9 mouse cellular contexts compared by ENCODE assay signal in genomic region chr13:111798044-111798443, GRCm38 (mm10). TPM values are rescaled to one million over a fixed set of nuclear protein-coding genes. Genes with fewer than 3 reads are reported as not detected.
DNase-seq lines count a peak whose midpoint lies in the region; ATAC-seq and TF ChIP-seq lines count a peak whose summit lies in the region.
"Had no signal": no experiment of that assay in that cellular context is flagged by ENCODE, and none has a peak within 500 bp of the region (broad histone marks: within the 10 kb centered on the region; RNA-seq: fewer than 3 reads in every experiment).

No protein-coding gene starts in this region.

- dilution Hi-C loops in CH12.LX (cut with MboI; ENCODE audit: extremely low pct_ligation_motif_present, extremely low pct_unique_long_range_greater_than_20kb, low sequenced_read_pairs): loop anchor here (25.0 kb wide), 1 partner anchor 439 kb away; no protein-coding TSS in a partner anchor

- TF ChIP-seq POLR2A in CH12.LX (IDR thresholded peaks at IDR 0.05; ENCODE audit: low read depth, low read length): no peak

- TF ChIP-seq RAD21 in CH12.LX (IDR thresholded peaks at IDR 0.05; ENCODE audit: low read depth, low read length): no peak

- H3K9ac ChIP-seq in forebrain, embryonic 13.5 days: no peak overlapping the region
- H3K9ac ChIP-seq in forebrain, postnatal 0 days: no peak overlapping the region
- no peak overlapping the region for H3K9ac ChIP-seq in CH12.LX (ENCODE audit: insufficient read depth, low read depth)
- H3K9ac ChIP-seq in liver, embryonic 11.5 days (ENCODE audit: low read depth, low read length): no peak overlapping the region
- H3K9ac ChIP-seq: limb, embryonic 13.5 days had no signal

- H3K36me3 ChIP-seq in forebrain, embryonic 13.5 days (ENCODE audit: poor library complexity, severe bottlenecking): no peaks in the 10 kb centered on the region
- H3K36me3 ChIP-seq in forebrain, postnatal 0 days (ENCODE audit: insufficient read depth): no peaks in the 10 kb centered on the region
- peaks cover 0 to 52% of the 10 kb centered on the region in 2 experiments for H3K36me3 ChIP-seq in CH12.LX (replicated peaks in 1 of 2; ENCODE audit: control insufficient read depth in 1 of 2, insufficient read depth in 1 of 2, low read length in 1 of 2)
- H3K36me3 ChIP-seq in liver, embryonic 11.5 days (ENCODE audit: control insufficient read depth, insufficient read depth, low read length): no peaks in the 10 kb centered on the region
- H3K36me3 ChIP-seq: limb, embryonic 13.5 days had no signal

- H3K4me3 ChIP-seq in forebrain, embryonic 13.5 days: no peak overlapping the region
- no peak overlapping the region for H3K4me3 ChIP-seq in forebrain, postnatal 0 days (ENCODE audit: low read depth, low read length)
- no peak overlapping the region for H3K4me3 ChIP-seq in CH12.LX (replicated peaks in 1 of 3; ENCODE audit: low read depth in 2 of 3, low read length in 2 of 3, poor library complexity in 1 of 3)
- H3K4me3 ChIP-seq in liver, embryonic 11.5 days (ENCODE audit: low read depth, low read length): no peak overlapping the region
- H3K4me3 ChIP-seq: limb, embryonic 13.5 days had no signal

- H3K27ac ChIP-seq in forebrain, embryonic 13.5 days: no peak overlapping the region
- no peak overlapping the region for H3K27ac ChIP-seq in forebrain, postnatal 0 days (ENCODE audit: low read depth, low read length)
- H3K27ac ChIP-seq in CH12.LX (ENCODE audit: insufficient read depth, low read depth): peak overlapping the region; percentile 45
- peak overlapping the region; percentile 43; the same call in 1 of the 2 replicates for H3K27ac ChIP-seq in liver, embryonic 11.5 days (ENCODE audit: low read depth, low read length)
- H3K27ac ChIP-seq: limb, embryonic 13.5 days had no signal

- no peaks in the 10 kb centered on the region for H3K9me3 ChIP-seq in forebrain, embryonic 13.5 days (replicated peaks)
- H3K9me3 ChIP-seq in forebrain, postnatal 0 days (ENCODE audit: low read length): no peaks in the 10 kb centered on the region
- no peaks in the 10 kb centered on the region for H3K9me3 ChIP-seq in CH12.LX (replicated peaks; ENCODE audit: low read length)
- H3K9me3 ChIP-seq in liver, embryonic 11.5 days (ENCODE audit: control insufficient read depth, low read length): no peaks in the 10 kb centered on the region
- H3K9me3 ChIP-seq: limb, embryonic 13.5 days had no signal

- H3K4me2 ChIP-seq in forebrain, embryonic 13.5 days: no peak overlapping the region
- no peak overlapping the region for H3K4me2 ChIP-seq in forebrain, postnatal 0 days (ENCODE audit: low read depth)
- peak overlapping the region; percentile 70 for H3K4me2 ChIP-seq in CH12.LX (ENCODE audit: insufficient read depth, low read depth, poor library complexity, severe bottlenecking)
- no peak overlapping the region for H3K4me2 ChIP-seq in liver, embryonic 11.5 days

- TF ChIP-seq CTCF in forebrain, postnatal 0 days (IDR thresholded peaks at IDR 0.05; ENCODE audit: low read depth): no peak
- TF ChIP-seq CTCF in CH12.LX (conservative IDR thresholded peaks at IDR 0.05 in 1 of 2, IDR thresholded peaks at IDR 0.05 in 1 of 2; ENCODE audit: low read depth in 2 of 2, low read length in 2 of 2): no peak

- in situ Hi-C loops in CH12.LX (cut with MboI; ENCODE audit: low pct_ligation_motif_present, low pct_unique_long_range_greater_than_20kb, low sequenced_read_pairs): loop anchor here (25.0 kb wide), 1 partner anchor 739 kb away; no protein-coding TSS in a partner anchor

- TF ChIP-seq EP300 in CH12.LX (IDR thresholded peaks at IDR 0.05; ENCODE audit: low read length): no peak

- DNase-seq in forebrain, postnatal 0 days: no peak
- no peak for DNase-seq in CH12.LX (ENCODE audit: extremely low read depth)
- peak; percentile 57 to 69 for DNase-seq in gastrocnemius, postnatal 36 days
- DNase-seq in liver, embryonic 11.5 days (ENCODE audit: low spot score): no peak
- no peak for DNase-seq in right cerebral cortex, postnatal 25 days
- no peak for DNase-seq in urinary bladder, adult 18-20 months (ENCODE audit: low spot score in 2 of 2)
- DNase-seq in left cerebral cortex, postnatal 36 days (ENCODE audit: low spot score in 2 of 2): no peak

- 0 out of 2 replicates have a peak, but pooled peaks have one; percentile 3 for ATAC-seq in forebrain, embryonic 13.5 days
- no peak for ATAC-seq in forebrain, postnatal 0 days
- ATAC-seq in liver, embryonic 11.5 days (replicated peaks; ENCODE audit: low FRiP score): no peak

- peaks cover 88% of the 10 kb centered on the region for H3K79me2 ChIP-seq in CH12.LX (replicated peaks; ENCODE audit: control insufficient read depth, extremely low read depth, insufficient read depth, poor library complexity, severe bottlenecking)

- no peaks in the 10 kb centered on the region for H3K27me3 ChIP-seq in forebrain, embryonic 13.5 days
- no peaks in the 10 kb centered on the region; the same call in 1 of the 2 replicates for H3K27me3 ChIP-seq in forebrain, postnatal 0 days (ENCODE audit: insufficient read depth, low read length)
- H3K27me3 ChIP-seq in CH12.LX (replicated peaks): no peaks in the 10 kb centered on the region
- no peaks in the 10 kb centered on the region for H3K27me3 ChIP-seq in liver, embryonic 11.5 days (replicated peaks; ENCODE audit: control insufficient read depth, insufficient read depth, low read length)
- H3K27me3 ChIP-seq: limb, embryonic 13.5 days had no signal

- intact Hi-C loops in gastrocnemius, postnatal 36 days (cut with DNase I): no loop called here
- intact Hi-C loops in left cerebral cortex, postnatal 36 days (cut with DNase I): loop anchor here (10.0 kb wide), 1 partner anchor 707 kb away; no protein-coding TSS in a partner anchor

- WGBS in forebrain, embryonic 13.5 days: 71% methylated on average over 12 of the region's 12 CpGs
- 65% methylated on average over 12 of the region's 12 CpGs for WGBS in forebrain, postnatal 0 days
- 71% methylated on average over 12 of the region's 12 CpGs for WGBS in liver, embryonic 11.5 days

- H3K4me1 ChIP-seq in forebrain, embryonic 13.5 days: peaks cover 48% of the 10 kb centered on the region
- peaks cover 4% of the 10 kb centered on the region; the same call in 1 of the 2 replicates for H3K4me1 ChIP-seq in forebrain, postnatal 0 days (ENCODE audit: insufficient read depth)
- H3K4me1 ChIP-seq in CH12.LX (ENCODE audit: control insufficient read depth in 1 of 2, insufficient read depth in 2 of 2): peaks cover 53 to 94% of the 10 kb centered on the region in 2 experiments
- H3K4me1 ChIP-seq in liver, embryonic 11.5 days (replicated peaks; ENCODE audit: control insufficient read depth, insufficient read depth, low read length): peaks cover 49% of the 10 kb centered on the region

TF ChIP-seq in CH12.LX, 34 proteins besides CTCF, POLR2A, EP300 and RAD21:
- TF ChIP-seq ELF1 (IDR thresholded peaks at IDR 0.05; ENCODE audit: low read depth, low read length): no peak
- no peak for TF ChIP-seq HCFC1 (IDR thresholded peaks at IDR 0.05; ENCODE audit: low read depth, low read length)
- no peak for TF ChIP-seq JUND (conservative IDR thresholded peaks at IDR 0.05; ENCODE audit: low read depth, low read length)
- TF ChIP-seq MXI1 (IDR thresholded peaks at IDR 0.05; ENCODE audit: low read depth, low read length): 0 out of 2 replicates have a peak, but pooled peaks have one; percentile 25
- 0 out of 2 replicates have a peak, but pooled peaks have one; percentile 29 for TF ChIP-seq BHLHE40 (IDR thresholded peaks at IDR 0.05; ENCODE audit: low read depth, low read length)
- no peak for TF ChIP-seq ZC3H11A (IDR thresholded peaks at IDR 0.05; ENCODE audit: low read depth, low read length)

RNA-seq across cellular contexts. Expression of gene Map3k1, which starts 10.7 kb away (rescaled TPM):
- polyA plus RNA-seq in forebrain, embryonic 13.5 days (2015; fragmentation: Nextera tagmentation; extraction: Ambion mirVana): 11.1 and 11.8 TPM in 2 replicates
- total RNA-seq in forebrain, postnatal 0 days (2014; rRNA removed): 14.3 and 18.9 TPM in 2 replicates
- 4.0 and 7.0 TPM in 2 replicates for polyA plus RNA-seq in forebrain, postnatal 0 days (2015; fragmentation: Nextera tagmentation; extraction: Ambion mirVana)
- total RNA-seq in CH12.LX (2012; rRNA removed) (37.9 and 48.7 TPM in 2 replicates), CH12.LX (2014; rRNA removed) (7.7 and 10.7 TPM in 2 replicates)
- 13.4 and 14.7 TPM in 2 replicates for polyA plus RNA-seq in CH12.LX (2012; ENCODE audit: insufficient read length, low read depth)
- 1 to 10 TPM; 7.9 to 8.2 TPM for total RNA-seq in gastrocnemius, postnatal 36 days (2021)
- polyA plus RNA-seq in liver, embryonic 11.5 days (2014; fragmentation: Nextera tagmentation; extraction: Ambion mirVana): 19.8 and 20.6 TPM in 2 replicates
- total RNA-seq in left cerebral cortex, postnatal 36 days (2021): 10 to 100 TPM in 1 of 2 experiments, 1 to 10 TPM in 1; 8.3 to 13.1 TPM

Comparison
In these comparisons a context has a peak if more than half of its experiments do, and no peak if none do; other contexts are left out.
1. H3K27ac ChIP-seq: peak in CH12.LX (single experiment) and liver, embryonic 11.5 days (single experiment); none in forebrain, embryonic 13.5 days (single experiment) and forebrain, postnatal 0 days (single experiment).
2. DNase-seq: peak in gastrocnemius, postnatal 36 days (2 of 2); none in forebrain, postnatal 0 days (single experiment), CH12.LX (single experiment), liver, embryonic 11.5 days (single experiment), right cerebral cortex, postnatal 25 days (single experiment), urinary bladder, adult 18-20 months (0 of 2) and left cerebral cortex, postnatal 36 days (0 of 2).